Mouse (Mus musculus): ENCODE data around the gene Cxcl15. TPM values are rescaled to one million over a fixed set of nuclear protein-coding genes. Genes with fewer than 3 reads are reported as not detected.
"Not testable (repeated sequence)": the region's sequence is repeated elsewhere in the genome, so short reads cannot be mapped to it uniquely, and the experiment has no call there.

Cxcl15 gene
- polyA plus RNA-seq, 1 experiment from 2014 or later = not detected

GRCm38 (mm10) chr5:90807176-90807950, 13.0 kb downstream of the Cxcl15 start:
- H3K9ac ChIP-seq = no peak overlapping the region
- no peaks in the 10 kb centered on the region for H3K36me3 ChIP-seq
- no peak overlapping the region for H3K4me3 ChIP-seq
- no peaks in the 10 kb centered on the region for H3K9me3 ChIP-seq
- no peak for ATAC-seq (ENCODE audit: low FRiP score, low read depth)
- H3K27ac ChIP-seq = no peak overlapping the region
- H3K4me2 ChIP-seq (replicated peaks) = no peak overlapping the region
- no peaks in the 10 kb centered on the region for H3K4me1 ChIP-seq
- no peaks in the 10 kb centered on the region for H3K27me3 ChIP-seq (replicated peaks)
- WGBS = 89% methylated on average over 3 of the region's 3 CpGs

DNA sequence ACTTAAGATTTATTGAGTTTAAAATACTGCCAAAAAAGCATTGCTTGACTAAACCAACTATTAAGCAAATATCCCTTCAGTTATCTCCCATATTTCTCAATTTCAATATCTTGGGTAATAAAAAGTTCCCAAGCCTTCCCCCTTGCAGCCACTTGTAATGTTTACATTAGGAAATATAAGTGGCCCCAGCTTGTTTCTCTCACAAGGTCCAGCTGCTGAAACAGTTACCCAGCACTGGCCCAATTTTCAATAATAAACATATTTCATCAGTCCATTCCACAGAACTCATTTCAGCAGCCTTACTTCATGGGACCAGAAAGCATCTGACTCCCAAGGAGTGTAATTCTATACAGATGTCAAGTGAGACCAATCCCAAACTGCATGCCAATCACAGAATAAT, 25.4 kb downstream of the Cxcl15 start:
- H3K9ac ChIP-seq = no peak overlapping the region
- H3K27ac ChIP-seq = no peak overlapping the region
- H3K4me3 ChIP-seq = no peak overlapping the region
- no peaks in the 10 kb centered on the region for H3K27me3 ChIP-seq (replicated peaks)
- H3K4me2 ChIP-seq (replicated peaks) = no peak overlapping the region
- no peak for ATAC-seq (ENCODE audit: low FRiP score, low read depth)
- no peaks in the 10 kb centered on the region for H3K36me3 ChIP-seq
- no peaks in the 10 kb centered on the region for H3K9me3 ChIP-seq
- no peaks in the 10 kb centered on the region for H3K4me1 ChIP-seq

GRCm38 (mm10) chr5:90832145-90832767, 37.9 kb downstream of the Cxcl15 start:
- H3K36me3 ChIP-seq = no peaks in the 10 kb centered on the region
- H3K27me3 ChIP-seq (replicated peaks) = no peaks in the 10 kb centered on the region
- H3K4me1 ChIP-seq = no peaks in the 10 kb centered on the region
- H3K9ac ChIP-seq = no peak overlapping the region
- no peak overlapping the region for H3K27ac ChIP-seq
- 89% methylated on average over 11 of the region's 11 CpGs for WGBS
- H3K4me3 ChIP-seq = no peak overlapping the region
- H3K9me3 ChIP-seq = no peaks in the 10 kb centered on the region
- no peak overlapping the region for H3K4me2 ChIP-seq (replicated peaks)
- ATAC-seq (ENCODE audit: low FRiP score, low read depth) = no peak

DNA sequence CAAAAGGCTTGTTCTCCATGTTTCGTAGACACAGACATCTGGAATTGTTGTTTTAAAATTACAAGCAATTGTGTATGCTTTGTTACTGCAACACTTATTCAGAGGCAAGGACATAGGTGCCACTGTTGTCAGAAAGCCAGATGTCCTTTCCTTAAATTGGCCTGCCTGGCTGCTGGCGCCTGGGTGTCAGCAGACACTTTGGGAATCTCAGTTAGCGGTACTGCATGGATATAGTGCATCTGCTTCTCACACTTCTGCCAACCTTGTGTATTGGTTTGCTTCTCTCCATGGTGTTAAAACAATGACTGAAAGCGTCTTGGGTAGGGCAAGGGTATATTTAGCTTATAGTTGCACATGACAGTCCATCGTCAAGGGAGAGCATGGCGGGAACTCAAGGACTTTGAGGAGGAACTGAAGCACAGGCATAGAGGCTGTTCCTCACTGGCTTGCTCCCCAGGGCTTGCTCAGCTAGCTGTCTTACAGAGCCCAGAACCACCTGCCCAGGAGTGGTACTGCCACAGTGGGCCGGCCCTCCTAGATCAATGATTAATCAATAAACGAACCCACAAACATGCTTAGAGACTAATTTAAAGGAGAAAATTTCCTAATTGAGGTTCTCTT, 38.5 kb downstream of the Cxcl15 start:
- WGBS = 92% methylated on average over 8 of the region's 8 CpGs

DNA sequence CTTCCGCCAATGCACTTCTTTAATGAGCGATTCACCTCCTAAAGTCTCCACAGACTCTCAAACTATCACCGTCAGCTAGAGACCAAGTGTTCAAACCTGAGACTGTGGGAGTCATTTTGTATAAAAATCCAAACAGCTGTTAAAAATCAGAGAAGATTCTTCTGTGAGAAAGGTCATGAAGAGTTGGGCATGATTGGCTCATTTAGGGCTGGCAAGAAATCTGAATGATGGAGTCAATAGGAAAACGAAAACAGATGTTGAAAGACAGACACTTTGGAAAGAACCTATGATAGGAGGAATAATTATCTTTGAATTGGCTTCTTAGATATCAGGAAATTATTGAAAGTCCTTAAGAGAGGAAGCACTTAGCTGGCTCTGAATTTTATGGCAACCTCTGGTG, 40.1 kb downstream of the Cxcl15 start:
- no peaks in the 10 kb centered on the region for H3K4me1 ChIP-seq
- no peaks in the 10 kb centered on the region for H3K36me3 ChIP-seq
- no peak for ATAC-seq (ENCODE audit: low FRiP score, low read depth)
- no peak overlapping the region for H3K9ac ChIP-seq
- no peaks in the 10 kb centered on the region for H3K9me3 ChIP-seq
- no peak overlapping the region for H3K4me2 ChIP-seq (replicated peaks)
- no peak overlapping the region for H3K4me3 ChIP-seq
- no peak overlapping the region for H3K27ac ChIP-seq
- 88% methylated on average over 4 of the region's 4 CpGs for WGBS
- H3K27me3 ChIP-seq (replicated peaks) = no peaks in the 10 kb centered on the region

More for the DNA sequence above, 38.5 kb downstream of the Cxcl15 start:
- no peak overlapping the region for H3K27ac ChIP-seq
- no peaks in the 10 kb centered on the region for H3K4me1 ChIP-seq
- H3K4me3 ChIP-seq = no peak overlapping the region
- no peak overlapping the region for H3K4me2 ChIP-seq (replicated peaks)
- no peak overlapping the region for H3K9ac ChIP-seq
- H3K27me3 ChIP-seq (replicated peaks) = no peaks in the 10 kb centered on the region
- no peak for ATAC-seq (ENCODE audit: low FRiP score, low read depth)
- no peaks in the 10 kb centered on the region for H3K36me3 ChIP-seq
- H3K9me3 ChIP-seq = no peaks in the 10 kb centered on the region

- WGBS = 86% methylated on average over 5 of the region's 5 CpGs
- ATAC-seq (ENCODE audit: low FRiP score, low read depth) = no peak
- no peaks in the 10 kb centered on the region for H3K27me3 ChIP-seq (replicated peaks)
These were observed 44.2 kb downstream of the Cxcl15 start for GRCm38 (mm10) chr5:90838582-90838981.

GRCm38 (mm10) chr5:90840902-90841869, 46.9 kb downstream of the Cxcl15 start:
- WGBS = 83% methylated on average over 7 of the region's 7 CpGs
- Histone ChIP-seq H3K27me3 (replicated peaks) (no peaks in the 10 kb centered on the region), H3K27ac (no peak overlapping the region), H3K4me2 (replicated peaks) (no peak overlapping the region), H3K9me3 (no peaks in the 10 kb centered on the region), H3K4me3 (no peak overlapping the region), H3K36me3 (no peaks in the 10 kb centered on the region), H3K4me1 (no peaks in the 10 kb centered on the region), H3K9ac (no peak overlapping the region)
- ATAC-seq (ENCODE audit: low FRiP score, low read depth) = no peak

More at GRCm38 (mm10) chr5:90838582-90838981, 44.2 kb downstream of the Cxcl15 start:
- Histone ChIP-seq H3K9me3 (no peaks in the 10 kb centered on the region), H3K36me3 (no peaks in the 10 kb centered on the region), H3K9ac (no peak overlapping the region), H3K27ac (no peak overlapping the region), H3K4me2 (replicated peaks) (no peak overlapping the region), H3K4me3 (no peak overlapping the region), H3K4me1 (no peaks in the 10 kb centered on the region)

GRCm38 (mm10) chr5:90843891-90844290, 49.6 kb downstream of the Cxcl15 start:
- no peaks in the 10 kb centered on the region for H3K27me3 ChIP-seq (replicated peaks)
- H3K4me2 ChIP-seq (replicated peaks) = no peak overlapping the region
- ATAC-seq (ENCODE audit: low FRiP score, low read depth) = no peak
- no peak overlapping the region for H3K27ac ChIP-seq
- H3K36me3 ChIP-seq = no peaks in the 10 kb centered on the region
- H3K9ac ChIP-seq = no peak overlapping the region
- no peaks in the 10 kb centered on the region for H3K4me1 ChIP-seq
- no peaks in the 10 kb centered on the region for H3K9me3 ChIP-seq
- WGBS = 86% methylated on average over 3 of the region's 3 CpGs
- H3K4me3 ChIP-seq = no peak overlapping the region

DNA sequence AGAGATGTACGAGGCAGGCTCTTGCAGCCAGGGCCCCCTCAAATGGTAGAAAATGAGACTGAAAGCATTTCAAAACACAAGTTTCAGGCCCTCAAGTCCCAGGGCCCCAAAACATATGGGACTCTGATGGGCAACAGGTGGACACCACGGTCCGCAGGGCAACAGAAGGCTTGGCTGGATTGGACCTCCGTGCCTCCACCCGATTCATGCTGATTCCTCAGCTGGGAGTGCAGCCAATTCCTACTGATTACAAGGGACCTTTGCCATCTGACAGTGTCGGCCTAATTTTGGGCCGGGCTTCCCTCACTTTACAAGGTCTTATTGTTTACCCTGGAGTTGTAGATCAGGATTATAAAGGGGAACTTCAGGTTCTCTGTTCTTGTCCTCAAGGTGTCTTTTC, 55.8 kb downstream of the Cxcl15 start:
- H3K27me3 ChIP-seq (replicated peaks); H3K4me1 ChIP-seq; H3K4me2 ChIP-seq (replicated peaks); ATAC-seq (ENCODE audit: low FRiP score, low read depth); H3K9ac ChIP-seq; H3K27ac ChIP-seq; H3K36me3 ChIP-seq; H3K9me3 ChIP-seq; H3K4me3 ChIP-seq: not testable (repeated sequence)
- WGBS = 95% methylated on average over 7 of the region's 7 CpGs

GRCm38 (mm10) chr5:90851391-90851790, 57.1 kb downstream of the Cxcl15 start:
- 94% methylated on average over 11 of the region's 11 CpGs for WGBS
- not testable (repeated sequence) for H3K27ac ChIP-seq; H3K4me2 ChIP-seq (replicated peaks); H3K4me3 ChIP-seq; H3K4me1 ChIP-seq; H3K9me3 ChIP-seq; H3K9ac ChIP-seq; H3K36me3 ChIP-seq; H3K27me3 ChIP-seq (replicated peaks); ATAC-seq (ENCODE audit: low FRiP score, low read depth)

Data from neural tube, embryonic 12.5 days (tissue).